Comparison of ENCODE assay signal across 8 mouse cellular contexts in genomic region chr15:76973272-76973854, GRCm38 (mm10). TPM values are rescaled to one million over a fixed set of nuclear protein-coding genes. Genes with fewer than 3 reads are reported as not detected.
A peak's percentile ranks its signal among the peaks of the same experiment; 100 is the strongest.
DNase-seq lines count a peak whose midpoint lies in the region; ATAC-seq and TF ChIP-seq lines count a peak whose summit lies in the region.

No protein-coding gene starts in this region.

- H3K4me3 ChIP-seq in heart, embryonic 11.5 days (ENCODE audit: low read depth, low read length) = peak overlapping the region; percentile 48
- peak overlapping the region; percentile 48; the same call in 1 of the 2 replicates for H3K4me3 ChIP-seq in hindbrain, embryonic 12.5 days
- H3K4me3 ChIP-seq in macrophage (ENCODE audit: inconsistent target) = peak overlapping the region; percentile 4; the same call in 1 of the 2 replicates

- no peaks in the 10 kb centered on the region for H3K4me1 ChIP-seq in heart, embryonic 11.5 days (ENCODE audit: control insufficient read depth, insufficient read depth, low read length)
- peaks cover 18% of the 10 kb centered on the region for H3K4me1 ChIP-seq in hindbrain, embryonic 12.5 days

- no peaks in the 10 kb centered on the region for H3K27me3 ChIP-seq in heart, embryonic 11.5 days (ENCODE audit: control insufficient read depth, insufficient read depth, low read length)
- peaks cover 16% of the 10 kb centered on the region for H3K27me3 ChIP-seq in Patski
- no peaks in the 10 kb centered on the region for H3K27me3 ChIP-seq in hindbrain, embryonic 12.5 days

- WGBS in heart, embryonic 11.5 days (ENCODE audit: insufficient replicate concordance) = 26% methylated on average over 8 of the region's 8 CpGs
- WGBS in hindbrain, embryonic 12.5 days = 30% methylated on average over 8 of the region's 8 CpGs
- WGBS in macrophage (ENCODE audit: missing documents) = 39% methylated on average over 7 of the region's 8 CpGs

- no peak for ATAC-seq in heart, embryonic 11.5 days (replicated peaks; ENCODE audit: insufficient number of reproducible peaks, low FRiP score, low TSS enrichment)
- no peak for ATAC-seq in Patski
- ATAC-seq in hindbrain, embryonic 12.5 days (ENCODE audit: low FRiP score) = 0 out of 2 replicates have a peak, but pooled peaks have one; percentile 26

- TF ChIP-seq CTCF in Patski (IDR thresholded peaks at IDR 0.05) = peak; percentile 66

- H3K79me2 ChIP-seq in macrophage (ENCODE audit: inconsistent target) = no peaks in the 10 kb centered on the region

- POLR2A ChIA-PET in Patski (lab: Charles Lee) = no interaction called here

- DNase-seq in heart, postnatal 25 days (ENCODE audit: low spot score) = no peak
- no peak for DNase-seq in Patski (ENCODE audit: low read depth, low spot score)
- DNase-seq in testis, postnatal 10 days (ENCODE audit: low spot score) = no peak
- no peak for DNase-seq in adrenal gland, adult (ENCODE audit: inconsistent age in 2 of 2, low spot score in 1 of 2)
- no peak for DNase-seq in right cerebral cortex, adult 18-20 months

- intact Hi-C loops in heart, postnatal 25 days (cut with DNase I) = loop anchor here (5.0 kb wide), 3 partner anchors 54 to 249 kb away; no protein-coding TSS in a partner anchor

- H3K4me2 ChIP-seq in heart, embryonic 11.5 days = peak overlapping the region; percentile 72; the same call in 1 of the 2 replicates
- H3K4me2 ChIP-seq in hindbrain, embryonic 12.5 days (replicated peaks) = peak overlapping the region; percentile 76; the same call in 1 of the 2 replicates

- H3K36me3 ChIP-seq in heart, embryonic 11.5 days (ENCODE audit: control insufficient read depth, insufficient read depth, low read length) = no peaks in the 10 kb centered on the region
- no peaks in the 10 kb centered on the region for H3K36me3 ChIP-seq in hindbrain, embryonic 12.5 days
- no peaks in the 10 kb centered on the region for H3K36me3 ChIP-seq in macrophage (ENCODE audit: inconsistent target)

- H3K27ac ChIP-seq in heart, embryonic 11.5 days (ENCODE audit: low read depth, low read length) = no peak overlapping the region
- H3K27ac ChIP-seq in hindbrain, embryonic 12.5 days = no peak overlapping the region
- H3K27ac ChIP-seq in macrophage = no peak overlapping the region

- no peaks in the 10 kb centered on the region for H3K9me3 ChIP-seq in heart, embryonic 11.5 days (replicated peaks; ENCODE audit: control insufficient read depth, low read length)
- H3K9me3 ChIP-seq in hindbrain, embryonic 12.5 days (replicated peaks) = no peaks in the 10 kb centered on the region

- H3K9ac ChIP-seq in heart, embryonic 11.5 days (ENCODE audit: low read depth, low read length) = no peak overlapping the region
- peak overlapping the region; percentile 60; the same call in 1 of the 2 replicates for H3K9ac ChIP-seq in hindbrain, embryonic 12.5 days

- in situ Hi-C loops in Patski (cut with MboI; ENCODE audit: low pct_unique_long_range_greater_than_20kb) = no loop called here

- CTCF ChIA-PET in Patski (lab: Charles Lee) = interaction anchor here (0.7 to 1.7 kb wide), 5 partner anchors 8 to 385 kb away, joined by 3 to 6 read pairs (median 3); no protein-coding TSS in a partner anchor

RNA-seq across cellular contexts. Expression of gene 1110038F14Rik, which starts 25.1 kb away (rescaled TPM):
- polyA plus RNA-seq in heart, embryonic 11.5 days (2014; fragmentation: Nextera tagmentation; extraction: Ambion mirVana) = 43.5 and 47.2 TPM in 2 replicates
- 10 to 100 TPM; 14.7 to 19.4 TPM for total RNA-seq in heart, postnatal 25 days (2021)
- polyA plus RNA-seq in Patski (2021) (40.3 TPM), macrophage (2018) (16.7 to 25.4 TPM (median 23.0 TPM) in 3 replicates)
- 70.2 and 72.4 TPM in 2 replicates for polyA plus RNA-seq in hindbrain, embryonic 12.5 days (2016; fragmentation: Nextera tagmentation; extraction: Ambion mirVana)
- 10 to 100 TPM in 23 of 26 experiments, 1 to 10 TPM in 3; 4.7 to 93.1 (median 30.5) TPM for total RNA-seq in macrophage (2018; cell fraction: chromatin; rRNA removed)
- total RNA-seq in macrophage (2018; cell fraction: cytosol; rRNA removed) = 10 to 100 TPM; 15.5 to 43.7 (median 28.6) TPM
- 10 to 100 TPM in 25 of 26 experiments, 1 to 10 TPM in 1; 7.8 to 80.0 (median 27.1) TPM for total RNA-seq in macrophage (2018; cell fraction: nucleus; rRNA removed)

RNA-seq across cellular contexts. Expression of gene Zfp647, which starts 48.1 kb away (rescaled TPM):
- 7.5 and 10.8 TPM in 2 replicates for polyA plus RNA-seq in heart, embryonic 11.5 days (2014; fragmentation: Nextera tagmentation; extraction: Ambion mirVana)
- total RNA-seq in heart, postnatal 25 days (2021) = 1 to 10 TPM; 3.2 to 3.3 TPM
- polyA plus RNA-seq in Patski (2021) = 11.9 TPM
- 24.1 and 25.6 TPM in 2 replicates for polyA plus RNA-seq in hindbrain, embryonic 12.5 days (2016; fragmentation: Nextera tagmentation; extraction: Ambion mirVana)
- 1 to 10 TPM in 13 of 26 experiments, under 1 TPM in 4, not detected in 9; 0.41 to 4.3 (median 1.3) TPM for total RNA-seq in macrophage (2018; cell fraction: chromatin; rRNA removed)
- total RNA-seq in macrophage (2018; cell fraction: cytosol; rRNA removed) = 1 to 10 TPM in 5 of 26 experiments, under 1 TPM in 21; 0.05 to 1.8 (median 0.56) TPM
- 1 to 10 TPM in 6 of 26 experiments, under 1 TPM in 9, not detected in 11; 0.22 to 2.9 (median 0.99) TPM for total RNA-seq in macrophage (2018; cell fraction: nucleus; rRNA removed)
- 0.77 to 0.95 TPM (median 0.89 TPM) in 3 replicates for polyA plus RNA-seq in macrophage (2018)
